Mouse (Mus musculus) layer of hippocampus, adult 9-11 months (tissue): ENCODE measurements at regions not wholly inside any gene's neighbourhood (a gene's known extent, or its start where the extent isn't known, plus 50 kb on each side); places are given as distances from the start of the nearest gene placed in this dataset.

ENCODE experiments used
- DNase-seq: peaks from one replicate; pipeline ENCODE4 v3.0.0; 2022

GRCm38 (mm10) chr15:85661393-85661690 is 73.4 kb upstream of the Ppara start:
- DNase-seq = no peak

- DNase-seq = no peak
Observed at GRCm38 (mm10) chr15:85661771-85662170, 73.0 kb upstream of the Ppara start.

GRCm38 (mm10) chr15:85662271-85662670 is 72.5 kb upstream of the Ppara start:
- DNase-seq = no peak

- no peak for DNase-seq
Observed at GRCm38 (mm10) chr15:85662673-85663072, 72.1 kb upstream of the Ppara start.

- no peak for DNase-seq
Observed at GRCm38 (mm10) chr15:85663757-85664431, 70.9 kb upstream of the Ppara start.

- no peak for DNase-seq
Observed at GRCm38 (mm10) chr15:85664432-85664828, 70.4 kb upstream of the Ppara start.

- no peak for DNase-seq
Observed at GRCm38 (mm10) chr15:85665181-85665821, 69.5 kb upstream of the Ppara start.

- no peak for DNase-seq
Observed at GRCm38 (mm10) chr15:85666496-85666895, 68.3 kb upstream of the Ppara start.

DNA sequence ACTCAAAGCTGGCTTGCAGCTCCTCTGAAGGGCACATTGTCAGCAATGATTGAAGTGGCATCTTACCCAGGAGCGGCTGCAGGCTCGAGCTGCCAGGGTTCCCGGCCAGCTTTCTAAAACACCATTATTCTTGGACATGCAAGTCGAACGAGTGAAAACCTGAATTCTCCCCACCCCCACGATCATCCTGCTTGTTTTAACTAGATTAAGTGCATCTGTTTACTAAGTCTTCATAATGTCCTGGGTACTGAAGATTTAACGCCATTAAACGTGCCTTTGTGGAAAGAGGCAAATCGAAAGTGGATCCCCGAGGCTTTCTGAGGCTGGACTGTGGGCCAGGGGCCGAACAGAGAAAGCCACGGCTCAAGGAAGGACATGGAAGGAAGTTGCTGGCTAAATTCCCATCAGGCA is 67.4 kb upstream of the Ppara start:
- DNase-seq = no peak

DNA sequence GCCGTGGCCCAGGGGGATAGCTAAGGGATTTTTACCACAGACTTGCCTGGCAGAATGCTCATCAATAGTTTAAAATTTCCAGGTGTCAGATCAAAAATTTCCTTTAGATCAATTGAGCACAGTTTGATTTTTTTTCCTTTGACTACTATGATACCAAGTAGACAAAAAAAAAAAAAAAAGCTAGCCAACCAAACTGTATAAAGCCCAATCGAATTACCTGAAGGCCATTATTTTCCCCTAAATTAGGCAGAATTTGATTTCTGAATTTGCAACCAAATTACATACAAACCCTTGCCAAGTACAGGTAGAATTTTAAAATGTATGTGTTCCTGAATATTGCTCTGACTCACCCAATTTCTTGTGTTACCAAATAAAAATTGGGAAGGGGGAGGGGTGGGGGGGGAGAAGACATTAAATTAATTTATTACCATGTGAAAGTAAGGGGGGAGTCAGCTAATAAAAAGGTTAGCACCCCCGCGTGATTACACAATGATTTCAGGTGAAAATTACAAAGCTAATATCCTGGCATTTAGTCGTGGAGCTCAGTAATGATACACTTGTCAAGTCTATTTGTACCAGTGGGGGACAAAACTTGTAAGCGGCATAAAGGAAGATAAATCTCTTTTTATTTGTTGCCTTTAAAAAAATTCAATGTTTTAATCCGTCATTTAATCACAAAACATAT is 66.7 kb upstream of the Ppara start:
- no peak for DNase-seq

DNA sequence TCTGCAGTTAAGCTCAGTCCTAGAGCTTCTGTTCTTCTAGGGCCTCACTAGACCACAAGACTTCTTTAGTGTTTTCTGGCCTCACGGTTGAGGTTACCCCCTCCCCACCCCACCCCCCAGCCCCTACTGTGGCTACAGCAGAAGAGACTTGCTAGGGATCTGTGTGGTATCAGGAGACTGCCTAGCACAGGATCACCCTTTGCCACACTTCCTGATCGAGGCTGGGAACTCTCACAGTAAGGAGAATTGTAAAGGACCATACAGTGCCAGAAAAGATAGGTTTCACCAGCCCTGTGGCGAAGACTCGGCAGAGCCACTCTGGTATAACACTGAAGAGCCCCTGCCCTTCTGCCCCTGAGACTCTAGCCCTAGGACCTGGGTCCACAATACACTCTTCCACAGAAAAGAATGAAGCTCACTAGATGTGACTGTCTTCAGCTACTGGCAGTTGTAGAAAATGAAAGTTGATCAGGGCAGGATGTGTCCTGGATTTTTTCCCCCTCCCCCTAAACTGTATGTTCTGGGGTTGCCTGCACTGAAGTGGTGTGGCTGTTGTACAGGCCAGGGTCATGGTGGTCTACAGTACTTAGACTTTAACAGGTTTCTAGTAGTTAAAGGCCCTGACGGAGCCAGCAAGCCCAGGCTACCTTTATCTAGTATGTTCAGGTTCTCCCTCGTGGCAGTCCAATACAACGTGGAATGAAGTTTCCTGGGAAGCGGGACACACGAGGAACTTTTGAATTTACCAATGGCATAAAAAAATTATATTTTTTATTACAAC is 65.7 kb upstream of the Ppara start:
- DNase-seq = no peak

GRCm38 (mm10) chr15:85669652-85670175 is 65.1 kb upstream of the Ppara start:
- peak; percentile 86 for DNase-seq

DNA sequence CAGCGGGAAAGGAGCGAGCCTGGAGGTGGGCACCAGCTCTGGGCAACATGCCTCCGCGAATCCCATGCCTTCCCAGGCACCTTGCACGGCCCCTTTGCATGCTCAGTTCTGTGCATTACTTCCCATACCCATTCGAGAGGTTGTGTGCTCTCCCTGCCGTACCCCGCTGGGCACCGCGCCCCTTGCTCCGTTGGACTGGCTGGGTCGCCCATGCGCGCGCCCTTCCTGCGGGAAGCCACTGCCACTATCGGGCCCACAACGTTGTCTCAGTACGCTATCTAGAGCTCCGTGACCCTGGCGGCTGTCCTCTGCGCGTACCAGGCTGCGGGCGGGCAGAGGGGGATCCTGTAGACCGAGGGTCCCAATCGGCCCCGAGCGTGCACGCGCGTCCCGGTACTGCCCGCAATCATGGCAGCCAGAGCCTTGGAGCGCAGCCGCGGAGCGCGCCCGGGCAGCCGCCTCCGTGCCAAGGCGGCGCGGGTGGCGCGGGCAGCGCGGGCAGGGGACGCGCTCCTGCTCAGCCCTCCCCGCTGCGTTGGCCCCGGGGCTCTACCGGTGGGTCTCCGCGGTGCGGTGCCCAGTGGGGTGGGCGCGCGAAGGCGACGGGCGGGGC is 64.5 kb upstream of the Ppara start:
- DNase-seq = peak; percentile 76

DNA sequence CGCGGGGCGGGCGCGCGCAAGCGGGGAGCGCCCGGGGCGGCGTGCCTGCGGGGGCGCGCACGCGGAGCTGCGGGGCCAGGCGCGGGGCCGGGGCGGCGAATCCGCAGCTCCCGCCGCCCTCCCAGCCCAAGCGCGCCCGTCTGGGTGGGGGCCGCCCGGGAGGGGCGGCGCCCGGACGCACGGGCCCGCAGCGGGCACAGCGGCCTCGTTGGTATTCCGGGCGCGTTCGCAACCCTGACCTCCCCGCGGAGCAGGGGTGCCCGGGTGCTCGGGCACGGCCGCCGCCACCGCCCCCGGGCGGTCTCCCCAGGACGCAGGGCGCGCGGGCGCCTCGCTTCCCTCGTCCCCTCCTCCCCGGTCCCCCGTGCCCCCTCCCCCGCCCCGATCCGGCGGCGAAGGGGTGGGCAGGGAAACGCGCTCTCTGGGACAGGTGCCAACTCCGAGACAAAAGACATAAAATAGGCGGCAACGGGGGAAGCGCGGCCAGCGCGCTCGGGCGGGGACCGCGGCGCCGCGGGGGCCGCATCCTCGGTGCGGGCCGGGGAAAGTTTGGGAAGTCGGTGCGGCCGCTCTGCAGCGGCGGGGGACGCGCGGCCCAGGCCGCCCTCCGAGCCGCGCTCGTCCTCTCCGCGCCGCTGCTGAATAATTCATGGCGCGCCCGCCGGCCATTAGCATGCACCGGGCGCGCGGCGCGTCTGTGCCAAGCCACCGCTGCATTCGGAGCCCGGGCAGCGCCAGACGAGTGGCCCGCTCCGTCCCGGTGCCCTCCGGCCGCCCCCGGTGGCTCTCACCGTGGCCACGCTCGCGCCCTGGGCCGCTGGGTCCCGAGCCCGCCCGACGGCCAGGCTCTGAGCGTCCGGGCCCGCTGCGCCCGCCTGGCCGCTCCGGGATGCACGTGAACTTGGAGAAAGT is 63.7 kb upstream of the Ppara start:
- DNase-seq = peak; percentile 87

DNA sequence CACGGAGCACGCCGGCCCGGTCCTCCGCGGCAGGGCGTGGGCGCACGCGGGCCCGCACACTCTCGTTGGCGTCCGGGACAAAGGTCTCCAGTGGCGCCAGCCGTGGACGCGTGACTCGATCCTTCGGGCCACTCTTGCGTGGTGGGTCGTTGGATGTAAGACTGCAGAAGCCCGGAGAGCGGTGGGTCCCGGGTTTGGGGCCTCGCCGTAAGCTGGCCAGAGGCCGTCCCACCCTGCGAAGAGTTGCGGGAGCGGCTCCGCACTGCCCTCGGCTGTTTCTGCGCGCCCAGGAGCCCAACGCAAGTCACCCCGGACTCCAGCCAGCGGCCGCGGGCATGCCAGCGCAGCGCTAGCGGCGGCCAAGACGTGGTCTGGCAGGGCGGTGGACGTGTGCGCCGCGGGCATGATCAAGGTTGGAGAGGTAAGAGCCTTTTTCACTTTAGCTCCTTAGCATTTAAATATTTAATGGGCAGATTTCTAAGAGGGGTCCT is 63.0 kb upstream of the Ppara start:
- DNase-seq = no peak

GRCm38 (mm10) chr15:85672376-85672775 is 62.4 kb upstream of the Ppara start:
- DNase-seq = no peak

- DNase-seq = no peak
Observed at GRCm38 (mm10) chr15:85672931-85673330, 61.9 kb upstream of the Ppara start.

DNA sequence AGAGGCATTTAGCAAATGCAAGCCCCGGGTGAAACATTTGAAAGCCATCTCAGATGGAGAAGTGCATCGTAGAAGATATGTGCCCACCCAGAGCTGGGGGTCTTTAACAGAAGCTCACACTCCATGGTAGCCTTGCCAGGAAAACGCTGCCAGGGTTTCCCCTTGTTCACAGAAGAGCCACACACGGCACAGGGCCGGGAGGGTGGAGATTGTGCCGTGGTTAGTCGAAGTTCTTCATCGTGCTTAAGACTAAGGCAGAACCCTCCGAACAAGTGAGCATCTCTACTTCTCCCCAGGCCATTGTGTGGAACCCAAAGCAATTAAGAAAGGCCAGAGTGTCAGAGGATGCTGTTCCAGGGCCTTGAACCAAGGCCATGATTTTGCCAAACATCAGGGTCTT is 61.3 kb upstream of the Ppara start:
- DNase-seq = no peak

DNA sequence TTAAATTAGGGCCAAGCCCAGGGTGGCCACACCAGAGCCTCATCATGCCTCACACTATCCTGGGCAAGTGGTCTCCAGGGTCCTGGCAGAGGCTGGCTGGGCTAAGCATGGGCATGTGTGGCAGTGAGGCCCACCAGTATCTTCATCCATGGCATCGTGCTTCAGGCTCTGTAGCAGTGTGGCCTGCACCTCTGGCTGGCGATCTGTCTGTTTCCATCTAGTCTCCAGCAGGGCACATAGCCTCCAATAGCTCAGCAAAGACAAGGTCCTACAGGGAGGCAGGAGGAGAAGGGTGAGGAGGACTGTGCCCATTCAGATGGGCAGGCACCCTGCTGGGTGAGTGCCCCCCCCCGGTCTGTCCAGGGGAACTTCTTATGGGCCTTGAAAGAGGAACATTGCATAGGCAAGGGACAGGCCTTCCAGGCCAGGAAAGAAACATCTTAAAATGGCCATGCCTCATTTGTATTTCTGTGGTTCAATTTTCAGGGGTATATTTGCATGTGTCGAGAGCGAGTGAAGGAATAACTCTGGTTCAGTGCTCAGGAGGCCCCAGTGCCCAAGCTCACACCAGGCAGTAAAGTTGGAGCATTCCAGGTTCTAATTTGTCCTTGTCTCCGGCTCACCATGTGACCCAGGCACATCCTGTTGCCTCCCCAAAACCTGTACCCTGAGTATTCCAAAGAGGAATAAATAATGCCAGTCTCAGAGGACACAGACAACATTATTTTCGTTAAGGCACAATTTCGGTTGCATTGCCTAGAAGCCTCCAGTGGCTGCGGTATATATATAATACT is 60.4 kb upstream of the Ppara start:
- no peak for DNase-seq

GRCm38 (mm10) chr15:85675126-85675525 is 59.7 kb upstream of the Ppara start:
- DNase-seq = no peak

DNA sequence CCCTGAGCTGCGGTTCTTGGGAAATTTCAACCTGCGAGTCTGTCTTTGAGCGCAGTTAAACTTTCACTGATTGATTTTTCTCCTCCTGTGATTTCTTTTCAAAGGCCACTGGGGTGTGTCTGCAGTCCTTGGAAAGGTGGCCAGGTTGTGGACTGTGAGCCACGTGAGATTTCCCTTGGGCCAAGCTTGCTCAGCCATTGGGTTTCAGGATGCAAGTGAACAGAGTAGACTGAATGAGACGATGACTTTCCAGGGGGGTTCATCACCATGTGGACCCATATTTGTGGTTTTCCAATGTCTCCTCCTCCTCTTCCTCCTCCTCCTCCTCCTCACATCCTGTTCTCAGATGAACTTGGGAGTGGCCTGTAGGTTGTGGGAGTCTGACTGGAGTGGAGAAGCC is 59.0 kb upstream of the Ppara start:
- no peak for DNase-seq
